In genomic region chr4:76977056-76977809, GRCm38 (mm10) we compare ENCODE assay signal across 21 mouse cellular contexts.
DNase-seq lines count a peak whose midpoint lies in the region; ATAC-seq and TF ChIP-seq lines count a peak whose summit lies in the region.
"Had no signal": no experiment of that assay in that cellular context is flagged by ENCODE, and none has a peak within 500 bp of the region (broad histone marks: within the 10 kb centered on the region; RNA-seq: fewer than 3 reads in every experiment).

No protein-coding gene starts in this region.

- no peak overlapping the region for H3K4me2 ChIP-seq in embryonic facial prominence, embryonic 11.5 days (ENCODE audit: low read depth, low read length)
- H3K4me2 ChIP-seq in kidney, postnatal 0 days (ENCODE audit: low read length) = no peak overlapping the region
- H3K4me2 ChIP-seq: forebrain, embryonic 13.5 days; heart, embryonic 13.5 days; hindbrain, embryonic 12.5 days had no signal

- WGBS in embryonic facial prominence, embryonic 11.5 days = 46% methylated on average over 3 of the region's 3 CpGs
- WGBS in embryonic facial prominence, embryonic 10.5 days = 62% methylated on average over 3 of the region's 3 CpGs
- 37% methylated on average over 3 of the region's 3 CpGs for WGBS in kidney, postnatal 0 days

- no peak overlapping the region for H3K9ac ChIP-seq in embryonic facial prominence, embryonic 11.5 days (replicated peaks; ENCODE audit: low read length)
- H3K9ac ChIP-seq in kidney, postnatal 0 days (ENCODE audit: low read depth, low read length) = no peak overlapping the region
- H3K9ac ChIP-seq: forebrain, embryonic 13.5 days; forebrain, postnatal 0 days; heart, embryonic 13.5 days; hindbrain, embryonic 12.5 days had no signal

- TF ChIP-seq CTCF in kidney, postnatal 0 days (IDR thresholded peaks at IDR 0.05; ENCODE audit: low read depth) = no peak

- no peak overlapping the region for H3K27ac ChIP-seq in embryonic facial prominence, embryonic 11.5 days (replicated peaks; ENCODE audit: low read depth, low read length)
- no peak overlapping the region; the same call in 1 of the 2 replicates for H3K27ac ChIP-seq in embryonic facial prominence, embryonic 10.5 days (replicated peaks)
- no peak overlapping the region for H3K27ac ChIP-seq in kidney, postnatal 0 days
- H3K27ac ChIP-seq: forebrain, embryonic 13.5 days; gastrocnemius, adult 2 months; heart, embryonic 13.5 days; hindbrain, embryonic 12.5 days had no signal

- H3K4me3 ChIP-seq in embryonic facial prominence, embryonic 11.5 days (ENCODE audit: low read depth, low read length) = no peak overlapping the region
- H3K4me3 ChIP-seq in embryonic facial prominence, embryonic 10.5 days = no peak overlapping the region
- H3K4me3 ChIP-seq in kidney, postnatal 0 days (replicated peaks; ENCODE audit: low read depth, low read length) = no peak overlapping the region
- H3K4me3 ChIP-seq: forebrain, embryonic 13.5 days; gastrocnemius, adult 2 months; heart, embryonic 13.5 days; hindbrain, embryonic 12.5 days had no signal

- H3K36me3 ChIP-seq in embryonic facial prominence, embryonic 11.5 days (replicated peaks; ENCODE audit: control insufficient read depth, insufficient read depth, low read depth, low read length) = no peaks in the 10 kb centered on the region
- H3K36me3 ChIP-seq in embryonic facial prominence, embryonic 10.5 days (replicated peaks) = no peaks in the 10 kb centered on the region
- H3K36me3 ChIP-seq in kidney, postnatal 0 days (ENCODE audit: insufficient read depth, low read length) = no peaks in the 10 kb centered on the region
- H3K36me3 ChIP-seq: heart, embryonic 13.5 days; hindbrain, embryonic 12.5 days had no signal

- H3K9me3 ChIP-seq in embryonic facial prominence, embryonic 11.5 days (replicated peaks; ENCODE audit: control insufficient read depth, low read length) = no peaks in the 10 kb centered on the region
- H3K9me3 ChIP-seq in embryonic facial prominence, embryonic 10.5 days = no peaks in the 10 kb centered on the region
- no peaks in the 10 kb centered on the region for H3K9me3 ChIP-seq in kidney, postnatal 0 days (replicated peaks; ENCODE audit: low read length)
- H3K9me3 ChIP-seq: forebrain, embryonic 13.5 days; heart, embryonic 13.5 days; hindbrain, embryonic 12.5 days had no signal

- no peak for ATAC-seq in embryonic facial prominence, embryonic 11.5 days (replicated peaks; ENCODE audit: insufficient number of reproducible peaks, low FRiP score, low TSS enrichment, low read depth)
- no peak for ATAC-seq in kidney, postnatal 0 days (replicated peaks; ENCODE audit: low FRiP score, low read depth)
- ATAC-seq: activated CD4-positive, CD25-positive, alpha-beta regulatory T cell, adult 4 months; forebrain, embryonic 13.5 days; forebrain, postnatal 0 days; hindbrain, embryonic 16.5 days; Patski had no signal

- intact Hi-C loops in heart, postnatal 10 days (cut with DNase I) = no loop called here

- H3K27me3 ChIP-seq in embryonic facial prominence, embryonic 11.5 days (ENCODE audit: control insufficient read depth, insufficient read depth, low read length) = no peaks in the 10 kb centered on the region
- no peaks in the 10 kb centered on the region for H3K27me3 ChIP-seq in embryonic facial prominence, embryonic 10.5 days (replicated peaks; ENCODE audit: low read depth, poor library complexity, severe bottlenecking)
- no peaks in the 10 kb centered on the region for H3K27me3 ChIP-seq in kidney, postnatal 0 days (ENCODE audit: insufficient read depth, low read length)
- H3K27me3 ChIP-seq: CH12.LX; forebrain, embryonic 13.5 days; heart, embryonic 13.5 days; hindbrain, embryonic 12.5 days had no signal

- DNase-seq in embryonic facial prominence, embryonic 11.5 days (ENCODE audit: low spot score) = peak; percentile 77
- DNase-seq in embryonic facial prominence, embryonic 10.5 days (ENCODE audit: low spot score) = no peak
- peak; percentile 77 for DNase-seq in kidney, postnatal 0 days (ENCODE audit: low spot score)
- no peak for DNase-seq in kidney, adult 8-10 months
- peak; percentile 26 for DNase-seq in forelimb bud, embryonic 11.5 days (ENCODE audit: low read depth, low spot score)
- no peak for DNase-seq in heart, postnatal 10 days
- DNase-seq: adrenal gland, postnatal 14 days; cerebellum, adult 11-12 months; cerebellum, adult 9-10 months; cerebellum, postnatal 25 days; forebrain, postnatal 0 days; gastrocnemius, adult 2 months; gastrocnemius, postnatal 25 days; heart, postnatal 4 days had no signal

- no peaks in the 10 kb centered on the region for H3K4me1 ChIP-seq in embryonic facial prominence, embryonic 11.5 days (ENCODE audit: control insufficient read depth, insufficient read depth, low read length)
- peaks cover 8% of the 10 kb centered on the region; the same call in 1 of the 2 replicates for H3K4me1 ChIP-seq in embryonic facial prominence, embryonic 10.5 days
- no peaks in the 10 kb centered on the region for H3K4me1 ChIP-seq in kidney, postnatal 0 days (replicated peaks; ENCODE audit: insufficient read depth, low read length)
- H3K4me1 ChIP-seq: forebrain, embryonic 13.5 days; heart, embryonic 13.5 days; hindbrain, embryonic 12.5 days had no signal

Comparison
In these comparisons a context has a peak if more than half of its experiments do, and no peak if none do; other contexts are left out.
1. DNase-seq: peak in embryonic facial prominence, embryonic 11.5 days (single experiment), kidney, postnatal 0 days (single experiment) and forelimb bud, embryonic 11.5 days (single experiment); none in embryonic facial prominence, embryonic 10.5 days (single experiment), kidney, adult 8-10 months (0 of 2) and heart, postnatal 10 days (0 of 2).